Mouse (Mus musculus): ENCODE data around the gene Pik3ip1. TPM values are rescaled to one million over a fixed set of nuclear protein-coding genes. Genes with fewer than 3 reads are reported as not detected.

Pik3ip1 gene
- polyA plus RNA-seq, 1 experiment from 2014 or later = 10.1 TPM

- H3K4me3 ChIP-seq (ENCODE audit: inconsistent target) = no peak overlapping the region
- no peaks in the 10 kb centered on the region for H3K36me3 ChIP-seq (ENCODE audit: inconsistent target)
- H3K79me2 ChIP-seq (ENCODE audit: inconsistent target) = no peaks in the 10 kb centered on the region
- no peak overlapping the region for H3K27ac ChIP-seq
- WGBS (ENCODE audit: missing documents) = 91% methylated on average over 5 of the region's 5 CpGs
Observed at GRCm38 (mm10) chr11:3390789-3391188, 60.6 kb downstream of the Pik3ip1 start.

GRCm38 (mm10) chr11:3392526-3392925 is 62.3 kb downstream of the Pik3ip1 start:
- WGBS (ENCODE audit: missing documents) = 98% methylated on average over 8 of the region's 8 CpGs
- H3K36me3 ChIP-seq (ENCODE audit: inconsistent target) = no peaks in the 10 kb centered on the region

More at GRCm38 (mm10) chr11:3392526-3392925, 62.3 kb downstream of the Pik3ip1 start:
- Histone ChIP-seq H3K4me3 (ENCODE audit: inconsistent target) (no peak overlapping the region), H3K79me2 (ENCODE audit: inconsistent target) (no peaks in the 10 kb centered on the region), H3K27ac (no peak overlapping the region)

Other genes starting within 250 kb of the Pik3ip1 start
- 4.8 to 8.1 TPM (median 6.4 TPM) in 3 replicates for gene Sfi1, start 136.9 kb upstream of the Pik3ip1 start, polyA plus RNA-seq (2018)
- 23.8 to 28.5 TPM (median 24.4 TPM) in 3 replicates for gene Eif4enif1, start 128.0 kb upstream of the Pik3ip1 start, polyA plus RNA-seq (2018)
- 60.1 to 104 TPM (median 88.3 TPM) in 3 replicates for gene Drg1, start 64.0 kb upstream of the Pik3ip1 start, polyA plus RNA-seq (2018)
- 10.9 to 14.0 TPM (median 10.9 TPM) in 3 replicates for gene Patz1, start 41.5 kb upstream of the Pik3ip1 start, polyA plus RNA-seq (2018)
- gene Limk2, start 78.8 kb downstream of the Pik3ip1 start, polyA plus RNA-seq (2018) = 8.2 to 9.5 TPM (median 9.2 TPM) in 3 replicates
- gene Rnf185, start 122.0 kb downstream of the Pik3ip1 start, polyA plus RNA-seq (2018) = 19.6 to 25.4 TPM (median 23.5 TPM) in 3 replicates
- gene Pla2g3, start 157.9 kb downstream of the Pik3ip1 start, polyA plus RNA-seq (2018) = not detected in 3 replicates
- gene Inpp5j, start 174.4 kb downstream of the Pik3ip1 start, polyA plus RNA-seq (2018) = 2.0 to 6.6 TPM (median 3.0 TPM) in 3 replicates
- 28.1 to 36.0 TPM (median 29.1 TPM) in 3 replicates for gene Selenom, start 184.3 kb downstream of the Pik3ip1 start, polyA plus RNA-seq (2018)
- 0.61 to 1.7 TPM (median 1.2 TPM) in 3 replicates for gene Smtn, start 210.2 kb downstream of the Pik3ip1 start, polyA plus RNA-seq (2018)